Mouse (Mus musculus) adrenal gland, postnatal 36 days (tissue): ENCODE data around the gene Sp1. TPM values are rescaled to one million over a fixed set of nuclear protein-coding genes. Genes with fewer than 3 reads are reported as not detected.

Experiments
- DNase-seq, 2 experiments: peaks; one replicate each; pipeline ENCODE4 v3.0.0; 2021; ENCODE audit warnings: mixed read lengths in 1 of 2
- total RNA-seq, 2 experiments: library from RNA; stranded (reverse); gene quantifications; 2 replicates each; pipeline ENCODE4 v1.2.3; 2021

Gene Sp1
- total RNA-seq, 2 experiments from 2014 or later: 78.9 to 79.7 TPM

- no peak for DNase-seq
These were observed 27.2 kb downstream of the Sp1 start for GRCm38 (mm10) chr15:102433173-102433572.

GRCm38 (mm10) chr15:102442490-102442889 lies 36.5 kb downstream of the Sp1 start:
- DNase-seq: peak; percentile 88 to 90

- DNase-seq: no peak
These were observed 39.2 kb downstream of the Sp1 start, which contains the start of gene Amhr2 for GRCm38 (mm10) chr15:102445146-102445545. Gene Amhr2, plus strand, starts transcription at chr15:102445367.

GRCm38 (mm10) chr15:102446448-102446847 lies 40.5 kb downstream of the Sp1 start:
- no peak for DNase-seq

GRCm38 (mm10) chr15:102449366-102449765 lies 43.4 kb downstream of the Sp1 start:
- no peak for DNase-seq

GRCm38 (mm10) chr15:102450928-102451327 lies 45.0 kb downstream of the Sp1 start:
- DNase-seq: peak; percentile 82

- no peak for DNase-seq
These were observed 45.9 kb downstream of the Sp1 start for GRCm38 (mm10) chr15:102451666-102452430.

- DNase-seq: peak in 1 of 2 experiments; percentile 31
These were observed 50.0 kb downstream of the Sp1 start for GRCm38 (mm10) chr15:102455993-102456392.

GRCm38 (mm10) chr15:102458050-102458736 lies 52.2 kb downstream of the Sp1 start:
- DNase-seq: no peak

GRCm38 (mm10) chr15:102458904-102459317 lies 53.0 kb downstream of the Sp1 start, which contains the start of gene Prr13:
Gene Prr13, plus strand, starts transcription at chr15:102459028.
- peak; percentile 91 to 92 for DNase-seq

GRCm38 (mm10) chr15:102459381-102459780 lies 53.4 kb downstream of the Sp1 start:
- DNase-seq: no peak

- DNase-seq: no peak
These were observed 53.9 kb downstream of the Sp1 start for GRCm38 (mm10) chr15:102459847-102460246.

- DNase-seq: no peak
These were observed 54.5 kb downstream of the Sp1 start for GRCm38 (mm10) chr15:102460409-102460808.

- no peak for DNase-seq
These were observed 55.0 kb downstream of the Sp1 start for GRCm38 (mm10) chr15:102460971-102461370.

GRCm38 (mm10) chr15:102461430-102462075 lies 55.6 kb downstream of the Sp1 start:
- no peak for DNase-seq

- DNase-seq: peak in 1 of 2 experiments; percentile 32
These were observed 57.7 kb downstream of the Sp1 start for GRCm38 (mm10) chr15:102463666-102464065.

GRCm38 (mm10) chr15:102468675-102469370 lies 62.9 kb downstream of the Sp1 start:
- DNase-seq: no peak

GRCm38 (mm10) chr15:102470183-102470604 lies 64.3 kb downstream of the Sp1 start, which contains the start of gene Pcbp2:
Gene Pcbp2, plus strand, starts transcription at chr15:102470539.
- DNase-seq: peak; percentile 98

- peak; percentile 81 to 89 for DNase-seq
These were observed 64.8 kb downstream of the Sp1 start for GRCm38 (mm10) chr15:102470605-102471294.

- no peak for DNase-seq
These were observed 65.3 kb downstream of the Sp1 start for GRCm38 (mm10) chr15:102471295-102471645.

GRCm38 (mm10) chr15:102471727-102472126 lies 65.8 kb downstream of the Sp1 start:
- no peak for DNase-seq
